Mouse (Mus musculus) MEL (cell line): ENCODE measurements around the gene Smarcd2. TPM values are rescaled to one million over a fixed set of nuclear protein-coding genes. Genes with fewer than 3 reads are reported as not detected.

ENCODE experiments used
- DNase-seq: peaks from one replicate; pipeline ENCODE4 v3.0.0; 2011; ENCODE audit warnings: low read depth, low spot score
- H3K27ac ChIP-seq: 2 replicates; pipeline ENCODE4 v1.5.1; 2012; ENCODE audit warnings: low read depth, mild to moderate bottlenecking, control low read depth, low read length, moderate library complexity; ENCODE audit not compliant: control insufficient read depth
- H3K27me3 ChIP-seq, 2 experiments: fragments of 150-350 bp in 1 of 2; sonication (generic) in 1 of 2; 2 replicates each; pipeline ENCODE4 v1.6.1; 2012; ENCODE audit warnings: low read length in 2 of 2, mild to moderate bottlenecking in 2 of 2, improper control_type of control experiment in 1 of 2, moderate library complexity in 1 of 2; ENCODE audit not compliant: insufficient read depth in 2 of 2, control insufficient read depth in 1 of 2
- H3K36me3 ChIP-seq, 2 experiments: 2 replicates each; pipeline ENCODE4 v1.6.1; 2012 to 2014; ENCODE audit warnings: low read length in 2 of 2, improper control_type of control experiment in 1 of 2, inconsistent platforms in 1 of 2, mild to moderate bottlenecking in 1 of 2; ENCODE audit not compliant: insufficient read depth in 2 of 2, control insufficient read depth in 1 of 2
- H3K4me1 ChIP-seq, 2 experiments: fragments of 150-350 bp in 1 of 2; sonication (generic) in 1 of 2; 2 replicates each; pipeline ENCODE4 v1.6.1; 2012; ENCODE audit warnings: low read length in 2 of 2, improper control_type of control experiment in 1 of 2, mild to moderate bottlenecking in 1 of 2; ENCODE audit not compliant: insufficient read depth in 2 of 2, control insufficient read depth in 1 of 2
- H3K4me3 ChIP-seq, 2 experiments: fragments of 150-350 bp in 1 of 2; sonication (generic) in 1 of 2; 2 replicates each; pipeline ENCODE4 v1.5.1; 2012; ENCODE audit warnings: low read depth in 2 of 2, low read length in 2 of 2, mild to moderate bottlenecking in 2 of 2, moderate library complexity in 2 of 2, control low read depth in 1 of 2, improper control_type of control experiment in 1 of 2; ENCODE audit not compliant: control insufficient read depth in 1 of 2, insufficient read depth in 1 of 2
- H3K79me2 ChIP-seq: 2 replicates; pipeline ENCODE4 v1.6.1; 2012; ENCODE audit warnings: mild to moderate bottlenecking, low read length, moderate library complexity; ENCODE audit not compliant: control insufficient read depth, poor library complexity, insufficient read depth
- H3K9ac ChIP-seq: 2 replicates; pipeline ENCODE4 v1.6.1; 2012; ENCODE audit warnings: low read depth, mild to moderate bottlenecking, control low read depth, low read length, moderate library complexity; ENCODE audit not compliant: control insufficient read depth, poor library complexity, severe bottlenecking
- H3K9me3 ChIP-seq: fragments of 150-350 bp; sonication (generic); replicated peaks from 2 replicates; pipeline ENCODE4 v1.6.1; 2012; ENCODE audit warnings: mild to moderate bottlenecking, low read length, improper control_type of control experiment, moderate library complexity; ENCODE audit not compliant: insufficient read depth
- CHD1 ChIP-seq: IDR thresholded peaks from 2 replicates; pipeline ENCODE4 v1.6.1; 2012; ENCODE audit warnings: low read depth, mild to moderate bottlenecking, inconsistent platforms, low read length, improper control_type of control experiment
- CTCF ChIP-seq, 3 experiments: IDR thresholded peaks in 2 of 3; conservative IDR thresholded peaks in 1 of 3; 2 replicates each; pipeline ENCODE4 v1.5.1; 2011 to 2012; ENCODE audit warnings: low read length in 3 of 3, low read depth in 2 of 3, mild to moderate bottlenecking in 2 of 3, improper control_type of control experiment in 1 of 3, inconsistent platforms in 1 of 3, mixed read lengths in 1 of 3, moderate library complexity in 1 of 3; ENCODE audit not compliant: control insufficient read depth in 1 of 3, insufficient read depth in 1 of 3, poor library complexity in 1 of 3, severe bottlenecking in 1 of 3
- E2F4 ChIP-seq: IDR thresholded peaks from 2 replicates; pipeline ENCODE4 v1.6.1; 2011; ENCODE audit warnings: low read depth, low read length, improper control_type of control experiment, borderline replicate concordance
- ELF1 ChIP-seq: IDR thresholded peaks from 2 replicates; pipeline ENCODE4 v1.6.1; 2014; ENCODE audit warnings: low read depth, mild to moderate bottlenecking, inconsistent platforms, low read length, improper control_type of control experiment, moderate library complexity
- ETS1 ChIP-seq: IDR thresholded peaks from 2 replicates; pipeline ENCODE4 v1.6.1; 2012; ENCODE audit warnings: low read depth, mild to moderate bottlenecking, inconsistent platforms, low read length, improper control_type of control experiment, moderate library complexity
- GABPA ChIP-seq: IDR thresholded peaks from 2 replicates; pipeline ENCODE4 v1.6.1; 2012; ENCODE audit warnings: low read depth, mild to moderate bottlenecking, inconsistent platforms, low read length, improper control_type of control experiment, moderate library complexity
- GATA1 ChIP-seq: IDR thresholded peaks from 2 replicates; pipeline ENCODE4 v1.6.1; 2011; ENCODE audit warnings: low read depth, low read length, improper control_type of control experiment
- JUND ChIP-seq: IDR thresholded peaks from 2 replicates; pipeline ENCODE4 v1.6.1; 2011; ENCODE audit warnings: low read depth, mild to moderate bottlenecking, improper control_type of control experiment, low read length
- MAFK ChIP-seq: IDR thresholded peaks from 2 replicates; pipeline ENCODE4 v1.6.1; 2011; ENCODE audit warnings: low read depth, mild to moderate bottlenecking, low read length, improper control_type of control experiment, borderline replicate concordance
- MAX ChIP-seq: IDR thresholded peaks from 2 replicates; pipeline ENCODE4 v1.6.1; 2011; ENCODE audit warnings: low read length, improper control_type of control experiment
- MAZ ChIP-seq: IDR thresholded peaks from 2 replicates; pipeline ENCODE4 v1.6.1; 2012; ENCODE audit warnings: low read depth, mild to moderate bottlenecking, inconsistent platforms, low read length, improper control_type of control experiment
- MXI1 ChIP-seq: IDR thresholded peaks from 2 replicates; pipeline ENCODE4 v1.6.1; 2011; ENCODE audit warnings: mild to moderate bottlenecking, low read depth, low read length, improper control_type of control experiment
- NELFE ChIP-seq: IDR thresholded peaks from 2 replicates; pipeline ENCODE4 v1.6.1; 2011; ENCODE audit warnings: low read depth, low read length, improper control_type of control experiment
- POLR2A ChIP-seq, 2 experiments: IDR thresholded peaks; 2 replicates each; pipeline ENCODE4 v1.6.1; 2011 to 2012; ENCODE audit warnings: low read length in 2 of 2, mild to moderate bottlenecking in 2 of 2, control low read depth in 1 of 2, improper control_type of control experiment in 1 of 2, low read depth in 1 of 2, moderate library complexity in 1 of 2; ENCODE audit not compliant: control insufficient read depth in 1 of 2, insufficient read depth in 1 of 2, poor library complexity in 1 of 2
- RAD21 ChIP-seq: IDR thresholded peaks from 2 replicates; pipeline ENCODE4 v1.6.1; 2011; ENCODE audit warnings: mild to moderate bottlenecking, low read depth, low read length, improper control_type of control experiment
- RCOR1 ChIP-seq: IDR thresholded peaks from 2 replicates; pipeline ENCODE4 v1.6.1; 2012; ENCODE audit warnings: low read depth, mild to moderate bottlenecking, inconsistent platforms, low read length, improper control_type of control experiment
- SMC3 ChIP-seq: IDR thresholded peaks from 2 replicates; pipeline ENCODE4 v1.6.1; 2011; ENCODE audit warnings: low read depth, low read length, improper control_type of control experiment
- TBP ChIP-seq: IDR thresholded peaks from 2 replicates; pipeline ENCODE4 v1.8.0; 2011; ENCODE audit warnings: low read depth, low read length, improper control_type of control experiment
- TCF12 ChIP-seq: IDR thresholded peaks from 2 replicates; pipeline ENCODE4 v1.6.1; 2014; ENCODE audit warnings: low read depth, mild to moderate bottlenecking, inconsistent platforms, low read length, improper control_type of control experiment, moderate library complexity
- USF1 ChIP-seq: IDR thresholded peaks from 2 replicates; pipeline ENCODE4 v1.6.1; 2014; ENCODE audit warnings: low read depth, mild to moderate bottlenecking, inconsistent platforms, low read length, improper control_type of control experiment, moderate library complexity
- ZMIZ1 ChIP-seq: IDR thresholded peaks from 2 replicates; pipeline ENCODE4 v1.6.1; 2012; ENCODE audit warnings: low read depth, mild to moderate bottlenecking, inconsistent platforms, low read length, improper control_type of control experiment, moderate library complexity
- ZNF384 ChIP-seq: IDR thresholded peaks from 2 replicates; pipeline ENCODE4 v1.6.1; 2012; ENCODE audit warnings: low read depth, mild to moderate bottlenecking, inconsistent platforms, low read length, improper control_type of control experiment
- polyA plus RNA-seq, 2 experiments: library from polyadenylated mRNA; stranded (reverse) in 1 of 2; unstranded in 1 of 2; fragments of >175 nt in 1 of 2; fragments of >200 nt in 1 of 2; gene quantifications; 2 replicates each; pipeline versions ENCODE4 v1.2.1 to v1.2.4; 2012; ENCODE audit warnings: low replicate concordance in 2 of 2, low read depth in 1 of 2; ENCODE audit not compliant: insufficient read length in 2 of 2, insufficient read depth in 1 of 2, missing spikeins in 1 of 2
- total RNA-seq: library from RNA; depleted of rRNA; stranded (reverse); fragments of 300-350 nt; gene quantifications from 2 replicates; pipeline ENCODE4 v1.2.3, GENCODE M21; 2012

The Smarcd2 gene
- total and polyA plus RNA-seq, 3 experiments: 123 to 131 TPM; not detected in 1

GRCm38 (mm10) chr11:106274971-106275411 is 2.2 kb upstream of the Smarcd2 start:
- H3K27ac ChIP-seq: no peak overlapping the region
- no peak for TF ChIP-seq POLR2A (IDR thresholded peaks at IDR 0.05; ENCODE audit: control insufficient read depth in 1 of 2, insufficient read depth in 1 of 2, low read depth in 1 of 2, low read length in 2 of 2, poor library complexity in 1 of 2)
- no peak for TF ChIP-seq SMC3
- TF ChIP-seq ZNF384: no peak
- no peak for TF ChIP-seq USF1
- no peak for TF ChIP-seq MAZ
- no peak for TF ChIP-seq TCF12
- TF ChIP-seq ELF1: no peak
- TF ChIP-seq E2F4: no peak
- no peak for TF ChIP-seq ETS1
- TF ChIP-seq MAFK: no peak
- no peak for TF ChIP-seq CHD1
- no peak for TF ChIP-seq GATA1
- no peak for DNase-seq
- H3K9me3 ChIP-seq: no peaks in the 10 kb centered on the region
- H3K4me1 ChIP-seq: peaks cover 0 to 34% of the 10 kb centered on the region in 2 experiments; a peak in 3 of 4 replicates
- no peaks in the 10 kb centered on the region for H3K27me3 ChIP-seq
- H3K9ac ChIP-seq: no peak overlapping the region
- H3K36me3 ChIP-seq: peaks cover 0 to 18% of the 10 kb centered on the region in 2 experiments; a peak in 2 of 4 replicates
- H3K4me3 ChIP-seq: no peak overlapping the region
- peaks cover 29% of the 10 kb centered on the region for H3K79me2 ChIP-seq

- no peak for DNase-seq
- Histone ChIP-seq H3K9ac (no peak overlapping the region), H3K27me3 (no peaks in the 10 kb centered on the region), H3K36me3 (peaks cover 0 to 18% of the 10 kb centered on the region in 2 experiments; a peak in 2 of 4 replicates), H3K79me2 (peaks cover 32% of the 10 kb centered on the region), H3K27ac (no peak overlapping the region), H3K4me3 (no peak overlapping the region), H3K4me1 (peaks cover 0 to 34% of the 10 kb centered on the region in 2 experiments; a peak in 3 of 4 replicates), H3K9me3 (no peaks in the 10 kb centered on the region)
- no peak for TF ChIP-seq RCOR1
These were observed 1.6 kb upstream of the Smarcd2 start for GRCm38 (mm10) chr11:106274374-106274773.

GRCm38 (mm10) chr11:106273811-106274210 is 1.0 kb upstream of the Smarcd2 start:
- peak overlapping the region; percentile 69; the same call in 1 of the 2 replicates for H3K27ac ChIP-seq
- H3K79me2 ChIP-seq: peaks cover 38% of the 10 kb centered on the region
- DNase-seq: no peak
- H3K9ac ChIP-seq: peak overlapping the region; percentile 75
- H3K4me1 ChIP-seq: peaks cover 0 to 36% of the 10 kb centered on the region in 2 experiments; a peak in 3 of 4 replicates
- no peak for TF ChIP-seq TCF12
- no peak for TF ChIP-seq MAZ
- no peak for TF ChIP-seq NELFE
- no peak for TF ChIP-seq ELF1
- TF ChIP-seq USF1: no peak
- no peak for TF ChIP-seq MAX
- TF ChIP-seq MAFK: no peak
- no peak for TF ChIP-seq TBP
- TF ChIP-seq ZMIZ1: no peak
- TF ChIP-seq MXI1: no peak
- no peak for TF ChIP-seq GABPA
- TF ChIP-seq CTCF (IDR thresholded peaks at IDR 0.05 in 2 of 3, conservative IDR thresholded peaks at IDR 0.05 in 1 of 3; ENCODE audit: control insufficient read depth in 1 of 3, insufficient read depth in 1 of 3, low read depth in 2 of 3, low read length in 3 of 3, poor library complexity in 1 of 3, severe bottlenecking in 1 of 3): no peak
- no peak for TF ChIP-seq GATA1
- no peak for TF ChIP-seq JUND
- no peak for TF ChIP-seq RAD21
- no peak for TF ChIP-seq ETS1
- H3K36me3 ChIP-seq: peaks cover 0 to 18% of the 10 kb centered on the region in 2 experiments; a peak in 2 of 4 replicates
- H3K27me3 ChIP-seq: no peaks in the 10 kb centered on the region
- H3K4me3 ChIP-seq: peak overlapping the region in 1 of 2 experiments; percentile 75; a peak in 2 of 4 replicates
- no peaks in the 10 kb centered on the region for H3K9me3 ChIP-seq
